Mouse (Mus musculus): ENCODE results near the gene Lmod3. TPM values are rescaled to one million over a fixed set of nuclear protein-coding genes. Genes with fewer than 3 reads are reported as not detected.

The Lmod3 gene
- polyA plus RNA-seq, 1 experiment = not detected

GRCm38 (mm10) chr6:97207085-97207484, 45.5 kb downstream of the Lmod3 start:
- peaks cover 26% of the 10 kb centered on the region for H3K4me1 ChIP-seq (ENCODE audit: control insufficient read depth, insufficient read depth, low read length)
- TF ChIP-seq CTCF (IDR thresholded peaks at IDR 0.05; ENCODE audit: low read depth, low read length) (no peak), POLR2A (IDR thresholded peaks at IDR 0.05; ENCODE audit: borderline replicate concordance, low read depth, low read length) (no peak)
- no peak overlapping the region for H3K4me3 ChIP-seq (ENCODE audit: insufficient read depth, low read length)

GRCm38 (mm10) chr6:97205439-97205885, 47.1 kb downstream of the Lmod3 start, which contains the start of gene Uba3:
TSS of gene Uba3 (minus strand) at chr6:97205647.
- peaks cover 26% of the 10 kb centered on the region for H3K4me1 ChIP-seq (ENCODE audit: control insufficient read depth, insufficient read depth, low read length)
- TF ChIP-seq POLR2A (IDR thresholded peaks at IDR 0.05; ENCODE audit: borderline replicate concordance, low read depth, low read length) (peak; percentile 84; the same call in 1 of the 2 replicates), CTCF (IDR thresholded peaks at IDR 0.05; ENCODE audit: low read depth, low read length) (no peak)

More at GRCm38 (mm10) chr6:97207085-97207484, 45.5 kb downstream of the Lmod3 start:
- H3K27ac ChIP-seq (ENCODE audit: insufficient read depth, low read depth, low read length) = no peak overlapping the region

GRCm38 (mm10) chr6:97204952-97205351, 47.6 kb downstream of the Lmod3 start:
- TF ChIP-seq POLR2A (IDR thresholded peaks at IDR 0.05; ENCODE audit: borderline replicate concordance, low read depth, low read length) (no peak), CTCF (IDR thresholded peaks at IDR 0.05; ENCODE audit: low read depth, low read length) (no peak)

More at GRCm38 (mm10) chr6:97205439-97205885, 47.1 kb downstream of the Lmod3 start, which contains the start of gene Uba3:
- peak within 1 kb of the TSS; percentile 73 for H3K4me3 ChIP-seq (ENCODE audit: insufficient read depth, low read length)
- peak within 1 kb of the TSS; percentile 60 for H3K27ac ChIP-seq (ENCODE audit: insufficient read depth, low read depth, low read length)

GRCm38 (mm10) chr6:97204252-97204869, 48.2 kb downstream of the Lmod3 start:
- Histone ChIP-seq H3K27ac (ENCODE audit: insufficient read depth, low read depth, low read length) (peak overlapping the region; percentile 60), H3K4me1 (ENCODE audit: control insufficient read depth, insufficient read depth, low read length) (peaks cover 20% of the 10 kb centered on the region), H3K4me3 (ENCODE audit: insufficient read depth, low read length) (peak overlapping the region; percentile 73)
- TF ChIP-seq CTCF (IDR thresholded peaks at IDR 0.05; ENCODE audit: low read depth, low read length) (no peak), POLR2A (IDR thresholded peaks at IDR 0.05; ENCODE audit: borderline replicate concordance, low read depth, low read length) (no peak)

More at GRCm38 (mm10) chr6:97204952-97205351, 47.6 kb downstream of the Lmod3 start:
- H3K27ac ChIP-seq (ENCODE audit: insufficient read depth, low read depth, low read length) = peak overlapping the region; percentile 60
- H3K4me1 ChIP-seq (ENCODE audit: control insufficient read depth, insufficient read depth, low read length) = peaks cover 24% of the 10 kb centered on the region
- H3K4me3 ChIP-seq (ENCODE audit: insufficient read depth, low read length) = peak overlapping the region; percentile 73

- Histone ChIP-seq H3K27ac (ENCODE audit: insufficient read depth, low read depth, low read length) (no peak overlapping the region), H3K4me1 (ENCODE audit: control insufficient read depth, insufficient read depth, low read length) (peaks cover 16% of the 10 kb centered on the region), H3K4me3 (ENCODE audit: insufficient read depth, low read length) (no peak overlapping the region)
- TF ChIP-seq CTCF (IDR thresholded peaks at IDR 0.05; ENCODE audit: low read depth, low read length) = no peak
- no peak for TF ChIP-seq POLR2A (IDR thresholded peaks at IDR 0.05; ENCODE audit: borderline replicate concordance, low read depth, low read length)
Measured at GRCm38 (mm10) chr6:97202477-97202876, 50.1 kb downstream of the Lmod3 start.

- no peak overlapping the region for H3K4me3 ChIP-seq (ENCODE audit: insufficient read depth, low read length)
- TF ChIP-seq POLR2A (IDR thresholded peaks at IDR 0.05; ENCODE audit: borderline replicate concordance, low read depth, low read length) (no peak), CTCF (IDR thresholded peaks at IDR 0.05; ENCODE audit: low read depth, low read length) (no peak)
- H3K27ac ChIP-seq (ENCODE audit: insufficient read depth, low read depth, low read length) = no peak overlapping the region
- H3K4me1 ChIP-seq (ENCODE audit: control insufficient read depth, insufficient read depth, low read length) = peaks cover 8% of the 10 kb centered on the region
Measured at GRCm38 (mm10) chr6:97200437-97200836, 52.1 kb downstream of the Lmod3 start.

Other genes starting within 250 kb of the Lmod3 start
- not detected in 2 replicates for gene Fam19a4, start 192.3 kb downstream of the Lmod3 start, polyA plus RNA-seq (2012; ENCODE audit: insufficient read depth, insufficient read length, missing spikeins)
- 14.4 and 16.3 TPM in 2 replicates for gene Eogt, start 103.6 kb downstream of the Lmod3 start, polyA plus RNA-seq (2012; ENCODE audit: insufficient read depth, insufficient read length, missing spikeins)
- 67.5 and 69.8 TPM in 2 replicates for gene Tmf1, start 73.6 kb downstream of the Lmod3 start, polyA plus RNA-seq (2012; ENCODE audit: insufficient read depth, insufficient read length, missing spikeins)
- 36.9 and 38.7 TPM in 2 replicates for gene Uba3, start 47.1 kb downstream of the Lmod3 start, polyA plus RNA-seq (2012; ENCODE audit: insufficient read depth, insufficient read length, missing spikeins)
- gene Arl6ip5, start 42.1 kb downstream of the Lmod3 start, polyA plus RNA-seq (2012; ENCODE audit: insufficient read depth, insufficient read length, missing spikeins) = 169 and 170 TPM in 2 replicates

Measured in bone marrow macrophage, adult 2 months (primary cell).